Mouse (Mus musculus) cerebral cortex, adult 2 months (tissue): ENCODE measurements around the gene Nolc1.

ENCODE experiments used
- WGBS: fragments of 180-500 bp; shearing (Covaris S2); methylation state at CpG from one replicate; pipeline ENCODE4 v1.1.7; 2018; 5-methylcytosine and 5-hydroxymethylcytosine counted together

The Nolc1 gene

DNA sequence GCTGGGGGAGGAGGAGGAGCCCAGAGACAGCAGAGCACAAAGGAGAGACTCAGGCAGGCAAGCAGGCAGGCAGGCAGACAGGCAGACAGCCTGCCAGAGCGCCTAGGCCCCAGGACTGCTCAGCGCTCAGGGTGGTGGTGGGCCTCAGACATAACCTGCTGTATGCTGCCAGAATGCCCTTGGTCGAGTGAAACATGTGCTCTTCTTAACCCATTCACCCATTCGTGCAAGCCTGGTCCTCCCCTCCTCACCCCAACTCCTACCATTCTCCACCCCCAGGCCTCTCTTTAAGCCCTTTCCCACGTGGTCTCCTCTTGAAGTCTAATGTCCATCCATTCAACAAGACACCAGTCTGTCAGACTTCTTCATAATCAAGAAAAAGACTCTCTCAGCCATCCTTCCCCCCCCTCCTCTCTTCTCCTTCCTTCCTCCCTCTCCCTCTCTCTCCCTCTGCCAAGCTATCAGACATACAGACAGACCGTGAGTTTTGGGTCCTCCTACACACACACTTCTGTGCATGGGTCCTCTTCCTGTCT is 33.1 kb upstream of the Nolc1 start:
- whole genome bisulfite sequencing, result 4% methylated on average over 6 of the region's 6 CpGs

DNA sequence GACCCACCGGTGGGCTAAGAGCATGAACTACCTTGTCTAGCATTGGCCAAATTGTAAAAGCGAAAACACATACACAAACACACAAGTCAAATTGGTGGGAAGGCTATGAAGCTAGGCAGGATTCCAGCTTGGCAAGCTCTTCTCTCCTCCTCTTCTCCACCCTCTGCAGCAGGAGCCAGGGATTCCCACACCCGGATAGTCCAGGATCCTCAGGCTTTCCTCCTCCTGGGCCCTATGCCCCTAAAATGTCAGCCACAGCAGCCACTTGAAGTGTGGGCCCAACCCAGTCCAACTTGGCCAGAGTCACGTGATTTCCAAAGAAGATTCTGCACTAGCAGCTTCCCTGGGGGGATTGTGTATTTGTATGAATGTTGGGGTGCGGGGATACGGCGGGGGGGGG is 32.3 kb upstream of the Nolc1 start:
- 15% methylated on average over 7 of the region's 7 CpGs for WGBS

DNA sequence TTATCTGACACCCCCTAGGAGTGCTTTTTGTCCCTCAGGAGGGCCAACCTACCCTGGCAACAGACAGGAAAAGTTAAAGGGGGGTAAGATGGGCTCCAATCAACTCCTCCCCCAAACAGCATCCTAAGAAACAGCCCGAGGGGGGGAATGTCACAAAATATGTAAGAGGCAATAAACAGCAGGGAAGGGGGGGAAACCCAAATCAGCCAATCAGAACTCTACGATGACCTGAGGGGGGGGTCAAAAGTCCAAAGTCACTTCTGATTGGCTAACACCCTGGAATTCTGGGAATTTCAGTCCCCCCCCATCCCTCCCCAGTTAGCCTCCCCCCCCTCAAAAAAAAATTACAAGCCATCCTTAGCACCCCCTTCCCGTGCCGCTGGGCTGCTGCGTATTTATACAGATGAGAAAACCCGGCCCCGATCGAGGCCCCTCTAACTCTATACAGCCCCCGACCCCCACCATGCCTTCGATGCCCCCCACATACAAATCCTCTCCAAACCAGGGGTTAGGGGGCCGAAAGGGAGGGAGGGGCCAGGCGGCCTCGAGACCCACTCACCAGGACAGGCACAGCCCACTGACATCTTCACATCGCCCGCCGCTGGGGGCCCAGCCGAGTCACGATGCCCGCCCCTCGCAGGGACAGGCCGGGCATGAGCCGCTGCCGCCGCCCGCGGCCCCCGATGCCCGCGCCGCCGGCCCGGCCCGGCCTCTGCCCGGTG is 31.2 kb upstream of the Nolc1 start, which contains the start of gene Pprc1:
Gene Pprc1 (plus strand): TSS at position 616 of the 722 bp plus-strand sequence.
- 1% methylated on average over 33 of the region's 34 CpGs for WGBS

DNA sequence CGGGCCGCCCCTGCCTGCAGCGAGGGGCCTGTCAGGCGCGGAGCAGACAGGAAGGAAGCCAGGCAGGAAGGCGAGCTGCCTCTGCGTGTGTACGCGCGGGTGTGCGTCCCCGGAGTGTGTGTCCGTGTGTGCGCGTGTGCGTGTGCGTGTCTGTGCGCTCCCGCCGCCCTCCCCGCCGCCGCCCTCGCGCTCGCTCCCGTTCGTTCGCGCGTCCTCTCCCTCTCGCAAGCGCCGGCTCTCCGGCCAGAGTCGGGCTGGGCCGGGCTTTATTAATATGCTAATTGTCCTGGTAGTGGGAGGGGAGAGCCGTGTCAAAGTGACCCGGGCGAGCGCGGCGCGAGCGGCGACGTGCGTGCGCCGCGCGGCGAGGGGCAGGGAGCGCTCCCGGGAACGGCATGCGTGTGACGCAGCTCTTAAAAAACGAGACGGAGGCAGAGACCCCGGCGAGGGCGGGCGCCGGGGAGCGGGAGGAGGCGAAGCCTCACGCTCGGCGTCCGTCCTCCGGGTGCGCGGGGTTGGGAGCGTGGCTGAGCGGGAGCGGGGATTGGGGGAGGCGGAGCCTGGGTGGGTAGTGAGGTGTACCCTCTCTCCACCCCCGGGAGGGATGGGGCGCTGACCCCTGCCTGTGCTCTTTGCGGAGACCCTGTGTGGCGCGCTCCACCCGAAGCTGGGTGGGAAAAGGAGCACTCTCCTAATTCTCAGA is 30.5 kb upstream of the Nolc1 start, which contains the start of gene Ldb1:
Gene Ldb1 (minus strand): TSS at position 222 of the 703 bp plus-strand sequence.
- under 1% methylated on average over 84 of the region's 84 CpGs for WGBS

DNA sequence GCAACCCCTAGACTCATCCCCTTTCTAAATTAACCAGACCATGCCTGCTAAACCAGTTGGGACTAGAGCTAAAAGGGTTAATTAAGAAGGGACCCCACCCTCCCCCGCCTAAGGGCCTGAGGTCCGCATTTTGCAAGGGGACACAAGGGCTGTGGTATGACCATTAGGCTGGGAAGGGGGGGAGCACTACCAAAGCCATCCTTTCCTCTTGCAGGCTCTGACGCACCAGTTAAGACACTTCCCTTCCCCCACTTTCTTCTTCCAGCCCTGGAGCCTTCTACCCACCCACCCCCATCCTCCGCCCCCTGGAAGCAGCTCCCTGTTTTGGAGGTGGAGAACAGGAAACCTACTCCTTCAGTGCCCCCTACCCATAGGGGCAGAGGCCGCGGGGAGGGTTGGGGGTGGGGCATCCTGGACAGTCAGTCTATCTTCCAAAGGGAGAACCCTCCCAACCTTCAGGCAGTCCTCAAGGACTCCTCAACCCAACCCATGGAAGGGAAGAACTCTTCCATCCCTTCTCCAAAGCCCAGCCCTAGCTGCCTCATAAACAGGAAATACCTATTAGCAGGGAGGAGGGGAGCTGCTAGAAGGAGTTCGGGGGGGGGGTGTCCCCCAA is 29.9 kb upstream of the Nolc1 start:
- WGBS, result 2% methylated on average over 7 of the region's 7 CpGs

DNA sequence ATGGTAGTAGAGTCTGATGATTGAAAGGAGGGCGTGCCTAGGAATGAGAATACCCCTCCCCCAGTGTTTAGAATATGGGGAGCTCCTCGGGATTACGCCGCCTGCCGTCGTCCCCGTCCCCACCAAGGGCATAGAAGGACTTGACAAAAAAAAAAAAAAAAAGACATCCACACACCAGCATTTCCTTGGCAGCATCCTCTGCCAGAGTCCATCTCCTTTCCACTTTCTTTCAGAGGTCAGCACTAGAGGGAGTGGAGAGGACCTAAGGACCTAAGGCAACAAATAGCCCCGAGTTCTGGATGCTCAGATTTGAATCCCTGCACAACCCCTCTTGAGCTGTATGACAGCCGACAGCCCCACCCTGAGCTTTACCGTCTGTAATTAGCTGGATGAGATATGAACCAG is 29.0 kb upstream of the Nolc1 start:
- WGBS, result 9% methylated on average over 10 of the region's 10 CpGs

DNA sequence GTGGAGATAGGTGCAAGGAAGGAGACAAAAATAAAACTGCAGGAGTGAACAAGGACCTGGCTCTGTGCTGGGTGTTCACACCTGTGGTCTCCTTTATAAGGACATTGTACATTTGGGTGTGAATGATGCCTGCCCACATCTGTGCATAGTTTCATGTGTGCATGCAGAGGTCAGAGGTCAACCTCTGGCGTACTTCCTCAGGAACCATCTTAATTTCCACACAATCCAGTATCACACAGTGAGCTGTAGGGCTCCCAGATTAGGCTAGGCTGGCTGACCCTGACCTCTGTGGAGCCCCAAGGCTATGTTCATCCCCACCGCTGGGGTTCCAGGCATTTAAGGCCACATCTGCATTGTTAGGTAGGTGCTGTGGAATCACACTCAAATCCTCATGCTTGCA is 28.2 kb upstream of the Nolc1 start:
- 80% methylated on average over 2 of the region's 2 CpGs for WGBS

DNA sequence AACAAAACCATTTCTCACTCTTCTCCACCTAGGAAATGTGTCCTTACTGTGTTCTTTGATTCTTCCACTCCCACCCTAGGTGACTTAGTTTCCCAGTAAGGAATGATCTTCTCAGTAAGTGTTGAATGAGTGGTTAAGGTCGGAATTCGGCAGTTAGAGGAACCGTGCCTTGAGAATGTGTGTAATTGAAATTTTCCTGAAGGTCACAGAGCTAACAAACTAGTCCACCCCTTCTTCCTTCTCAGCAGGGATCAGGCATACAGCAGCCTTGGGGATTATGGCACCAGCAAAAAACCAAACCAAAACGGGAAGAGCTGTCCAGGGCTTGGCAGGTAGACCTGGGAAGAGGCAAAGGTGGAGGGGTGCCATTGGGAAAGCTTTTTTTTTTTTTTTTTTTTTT is 26.5 kb upstream of the Nolc1 start:
- WGBS, result 76% methylated on average over 4 of the region's 4 CpGs

DNA sequence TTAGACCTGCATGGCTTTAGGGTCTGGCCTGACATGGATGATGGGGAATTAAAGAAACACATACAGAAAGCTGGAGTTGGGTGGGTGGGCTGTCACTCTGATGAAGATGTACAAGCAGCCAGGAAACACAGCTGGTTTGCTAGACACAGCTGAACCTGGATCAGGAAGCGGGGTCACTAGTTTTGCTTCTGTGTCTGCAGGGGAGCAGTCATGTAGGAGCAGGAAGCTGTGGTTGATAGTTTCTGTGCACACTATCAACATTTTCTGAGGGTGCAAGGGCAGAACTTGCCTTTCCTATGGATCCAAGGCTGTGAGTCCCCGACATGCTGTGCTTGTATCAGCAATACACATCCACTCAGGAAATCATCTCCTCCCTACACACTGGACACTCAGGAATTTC is 25.2 kb upstream of the Nolc1 start:
- 82% methylated on average over 2 of the region's 2 CpGs for WGBS

DNA sequence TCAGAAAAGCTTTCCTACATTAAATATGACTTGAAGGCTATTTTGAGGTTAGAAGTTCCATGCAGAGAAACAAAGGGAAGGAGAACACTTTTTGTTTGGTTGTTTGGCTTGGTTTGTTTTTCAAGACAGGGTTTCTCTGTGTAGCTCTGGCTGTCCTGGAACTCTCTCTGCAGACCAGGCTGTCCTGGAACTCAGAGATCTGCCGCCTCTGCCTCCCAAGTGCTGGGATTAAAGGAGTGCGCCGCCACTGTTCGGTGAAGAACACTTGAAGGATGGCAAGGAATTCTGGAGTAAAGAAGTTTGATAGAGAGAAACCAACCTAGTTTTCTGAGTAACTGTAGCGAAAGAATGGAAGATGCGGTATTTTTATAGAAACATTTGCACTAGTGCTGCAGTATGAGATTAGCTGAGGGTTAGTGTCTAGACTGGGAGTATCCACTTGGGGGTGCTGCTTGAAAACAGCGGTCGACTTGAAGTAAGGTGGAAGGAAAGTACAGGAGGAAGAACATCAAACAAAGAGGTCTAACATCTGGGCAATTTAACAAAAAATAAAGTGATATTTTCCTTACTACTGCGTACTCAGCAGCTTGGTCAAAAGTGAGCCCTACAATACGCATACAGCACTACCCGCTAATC is 19.8 kb upstream of the Nolc1 start:
- WGBS, result 0% methylated on average over 11 of the region's 11 CpGs

DNA sequence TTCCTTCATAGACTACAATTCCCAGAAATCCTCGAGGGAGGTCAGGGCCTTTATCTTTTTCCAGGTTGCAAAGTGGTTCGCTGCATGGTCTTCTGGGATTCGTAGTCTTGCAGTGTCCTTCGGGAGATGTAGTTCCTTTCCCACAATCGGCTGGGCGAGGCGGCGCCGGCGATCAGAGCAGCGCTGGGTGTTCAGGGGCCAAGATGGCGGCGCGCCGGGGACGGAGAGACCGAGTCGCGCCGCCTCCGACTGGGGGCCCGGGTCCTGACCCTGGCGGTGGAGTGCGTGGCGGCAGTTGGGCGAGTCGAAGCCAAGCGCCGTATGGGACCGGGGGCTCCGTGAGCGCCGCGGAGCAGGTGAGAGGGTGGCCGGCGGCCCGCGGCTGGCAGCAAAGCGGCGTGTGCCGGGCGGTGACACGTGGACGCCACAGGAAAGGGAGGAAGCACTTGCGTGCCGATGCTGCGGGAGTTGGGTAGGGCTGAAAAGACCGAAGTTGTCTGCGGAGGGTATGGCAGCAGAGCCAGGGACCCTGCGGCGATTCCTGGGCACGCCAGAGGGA is 19.2 kb upstream of the Nolc1 start:
- WGBS, result under 1% methylated on average over 52 of the region's 52 CpGs

DNA sequence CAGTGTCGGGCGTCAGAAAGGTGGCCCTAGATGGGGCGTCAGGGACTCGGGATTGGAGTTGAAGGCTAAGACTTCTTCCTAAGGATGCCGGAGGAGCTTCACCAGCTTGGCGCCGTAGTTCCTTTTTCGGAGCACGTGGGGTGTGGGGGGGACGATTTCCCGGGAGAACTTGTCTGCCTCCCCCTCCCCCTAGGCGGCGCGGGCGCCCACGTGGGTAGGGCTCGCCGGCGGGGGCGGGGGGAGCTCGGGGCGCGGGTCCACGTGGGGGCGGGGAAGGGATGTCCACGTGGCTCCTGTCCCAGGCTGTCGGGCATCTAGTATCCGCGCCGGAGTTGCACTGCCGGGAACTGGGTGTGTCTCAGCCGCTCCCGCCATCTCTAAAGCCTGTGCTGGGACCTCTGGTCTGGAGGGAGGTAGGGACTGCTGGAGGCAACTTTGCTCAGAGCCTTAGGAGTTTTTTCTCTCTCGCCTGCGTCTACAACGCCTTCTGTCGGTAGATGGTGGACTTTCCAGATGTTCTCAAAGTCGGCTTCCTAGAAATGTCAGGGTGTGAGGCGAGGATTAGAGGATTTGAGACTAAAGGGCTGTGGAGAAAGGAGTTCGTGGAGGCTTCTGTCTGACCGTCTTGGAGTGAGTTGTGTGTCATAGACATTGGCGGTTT is 18.6 kb upstream of the Nolc1 start:
- 1% methylated on average over 41 of the region's 42 CpGs for WGBS

DNA sequence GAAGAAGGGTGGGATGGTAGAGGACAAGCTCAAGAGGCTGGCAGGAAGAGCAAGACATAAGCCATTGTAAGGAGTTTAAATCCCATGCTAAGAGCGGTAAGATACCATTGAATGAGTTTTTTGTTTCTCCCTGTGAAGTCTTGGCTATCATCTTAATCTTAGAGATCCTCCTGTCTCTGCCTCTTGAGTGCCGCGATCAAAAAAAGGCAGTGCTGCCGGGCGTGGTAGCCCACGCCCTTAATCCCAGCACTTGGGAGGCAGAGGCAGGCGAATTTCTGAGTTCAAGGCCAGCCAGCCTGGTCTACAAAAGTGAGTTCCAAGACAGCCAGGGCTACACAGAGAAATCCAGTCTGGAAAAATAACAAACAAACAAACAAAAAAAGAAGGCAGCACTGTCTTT is 17.2 kb upstream of the Nolc1 start:
- WGBS, result 92% methylated on average over 7 of the region's 7 CpGs

DNA sequence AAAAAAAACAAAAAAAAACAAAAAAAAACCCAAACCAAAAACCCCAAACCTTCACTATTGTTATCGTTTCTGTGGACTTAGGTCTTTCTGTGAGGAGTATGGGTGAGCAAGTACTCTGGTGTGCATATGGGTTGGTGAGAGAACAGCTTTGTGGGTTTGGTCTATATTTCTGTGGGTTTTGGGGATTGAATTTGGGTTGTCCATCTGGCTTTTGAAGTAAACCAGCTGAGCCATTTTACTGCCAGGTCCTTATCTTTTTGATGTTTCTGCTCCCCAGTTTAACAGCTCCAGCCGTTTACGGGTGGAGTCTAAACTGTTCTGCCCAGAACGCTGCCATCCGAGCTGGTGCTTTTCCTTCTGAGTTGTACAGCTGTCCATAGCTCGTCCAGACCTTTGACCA is 14.8 kb upstream of the Nolc1 start:
- WGBS, result 84% methylated on average over 6 of the region's 6 CpGs

DNA sequence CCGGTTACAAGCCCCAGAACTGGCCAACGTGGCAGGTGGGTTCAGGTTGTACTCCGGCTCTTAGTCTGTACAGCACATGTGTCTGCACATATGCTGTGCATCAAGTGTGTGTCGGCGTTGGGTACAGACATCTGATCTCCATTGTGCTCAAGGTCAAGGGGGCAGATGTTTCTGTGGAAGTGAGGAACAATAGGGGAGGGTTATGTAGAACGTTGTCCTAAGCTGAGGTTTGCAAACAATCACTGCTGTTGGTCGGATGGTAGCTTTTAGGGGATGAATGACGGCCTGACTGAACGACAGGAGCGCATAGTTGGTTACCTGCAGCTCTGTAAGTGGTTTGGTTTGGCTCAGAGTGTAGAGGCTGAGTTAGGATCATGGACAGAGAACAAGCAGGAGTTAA is 7.6 kb upstream of the Nolc1 start:
- 86% methylated on average over 10 of the region's 10 CpGs for WGBS

DNA sequence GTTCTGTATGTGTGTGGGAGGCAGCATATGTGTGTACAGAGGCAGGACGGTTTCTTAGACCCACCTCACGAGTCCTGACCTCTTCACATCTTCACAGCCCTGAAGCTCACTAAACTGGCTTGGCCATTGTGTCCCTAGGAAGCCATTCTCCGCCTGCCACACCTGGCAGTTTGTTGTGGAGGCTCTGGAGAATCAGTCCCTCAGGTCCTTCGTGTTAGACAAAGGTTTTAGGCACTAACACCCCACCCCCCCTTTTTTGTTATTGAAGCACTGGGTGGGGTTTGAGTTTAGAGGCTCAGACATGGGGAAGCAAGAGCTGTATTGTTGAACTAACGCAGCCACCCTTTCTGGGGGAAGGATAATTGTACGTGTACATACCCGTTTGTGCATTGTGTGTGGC is 2.4 kb upstream of the Nolc1 start:
- WGBS, result 73% methylated on average over 7 of the region's 7 CpGs

DNA sequence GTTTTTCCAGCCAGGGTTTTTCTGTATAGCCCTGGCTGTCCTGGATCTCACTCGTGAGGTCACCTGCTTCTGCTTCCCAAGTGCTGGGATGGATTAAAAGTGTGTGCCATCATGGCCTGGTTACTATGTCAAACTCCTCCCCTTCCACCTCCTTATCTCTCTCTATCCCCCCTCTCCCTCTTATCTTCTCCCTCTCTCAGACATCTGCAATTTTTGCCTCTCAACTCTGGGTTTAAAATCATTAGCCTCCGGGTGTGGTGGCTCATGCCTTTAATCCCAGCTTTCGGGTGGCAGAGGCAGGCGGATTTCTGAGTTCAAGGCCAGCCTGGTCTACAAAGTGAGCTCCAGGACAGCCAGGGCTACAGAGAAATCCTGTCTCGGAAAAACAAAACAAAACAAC is 1.4 kb upstream of the Nolc1 start:
- 94% methylated on average over 5 of the region's 5 CpGs for WGBS

DNA sequence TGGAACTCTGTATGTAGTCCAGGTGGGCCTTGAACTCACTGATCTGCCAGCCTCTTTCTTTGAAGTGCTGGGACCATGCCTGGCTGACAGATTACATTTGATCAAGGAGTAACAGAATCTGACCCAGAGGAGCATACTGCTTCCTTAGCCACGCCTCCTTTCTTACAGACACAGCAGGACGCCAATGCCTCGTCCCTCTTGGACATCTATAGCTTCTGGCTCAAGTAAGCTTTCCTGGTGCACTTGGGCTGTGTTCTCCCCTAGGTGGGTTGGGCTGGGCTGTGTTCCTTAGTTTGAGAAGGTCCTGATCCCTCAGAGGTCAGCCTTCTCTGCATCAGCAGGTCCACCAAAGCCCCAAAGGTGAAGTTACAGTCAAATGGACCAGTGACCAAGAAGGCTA is 2.9 kb downstream of the Nolc1 start:
- 56% methylated on average over 3 of the region's 3 CpGs for WGBS

DNA sequence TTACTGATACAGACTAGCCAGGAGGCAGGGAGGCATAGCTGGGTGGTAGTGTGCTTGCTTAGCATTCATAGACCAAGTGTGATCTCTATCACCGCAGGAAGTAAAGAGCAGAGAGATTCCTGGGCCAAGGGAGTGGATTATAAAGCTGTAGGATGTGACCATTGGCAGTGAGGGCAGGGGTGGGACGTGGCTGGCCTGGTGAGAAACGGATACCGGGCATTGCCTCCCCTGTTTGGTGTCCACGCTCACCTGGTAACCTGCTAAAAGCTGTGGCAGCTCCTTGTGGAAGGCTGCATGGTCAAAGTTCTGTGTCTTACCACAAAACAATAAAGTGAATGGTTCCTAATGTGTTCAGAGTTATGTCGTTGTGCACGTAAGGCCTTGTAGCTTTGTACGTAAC is 9.5 kb downstream of the Nolc1 start:
- 96% methylated on average over 8 of the region's 8 CpGs for WGBS

DNA sequence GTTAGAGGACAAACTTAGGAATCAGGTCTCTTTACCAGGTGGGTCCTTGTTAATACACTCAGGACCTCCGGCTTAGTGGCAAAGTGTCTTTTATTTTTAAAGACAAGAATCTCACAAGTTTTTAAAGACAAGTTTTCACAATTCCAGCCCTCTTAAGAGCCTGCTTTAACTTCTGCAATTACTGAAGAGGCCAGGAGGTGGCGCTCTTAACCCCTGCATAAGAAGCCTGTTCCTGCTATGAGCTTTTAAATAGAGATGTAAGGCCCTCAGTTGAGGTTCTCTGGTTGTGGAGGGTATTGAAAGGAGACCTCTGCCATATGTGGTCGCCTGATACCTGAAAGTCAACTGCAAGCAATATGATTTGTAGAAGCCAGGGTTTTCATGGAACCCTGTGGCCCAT is 10.7 kb downstream of the Nolc1 start:
- 48% methylated on average over 3 of the region's 3 CpGs for WGBS

DNA sequence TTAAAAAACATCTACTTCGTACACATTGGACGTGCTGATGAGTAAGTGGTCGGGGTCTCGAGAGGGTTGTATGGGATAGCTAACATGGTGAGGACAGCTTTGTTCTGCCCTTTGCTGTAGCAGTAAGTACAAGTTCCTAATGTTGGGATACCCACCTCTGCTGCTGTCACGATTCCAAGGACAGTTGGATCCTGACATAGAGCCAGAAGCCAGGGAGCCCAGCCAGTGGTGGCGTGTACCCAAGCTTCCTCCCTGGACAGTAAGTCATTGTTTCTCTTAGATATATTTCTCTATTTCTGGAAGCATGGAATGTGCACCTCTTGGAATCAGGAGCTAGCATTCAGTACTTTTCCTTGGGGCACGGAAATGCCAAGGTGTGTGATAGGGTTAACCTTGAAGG is 12.2 kb downstream of the Nolc1 start:
- WGBS, result 64% methylated on average over 7 of the region's 7 CpGs
